Mouse (Mus musculus) frontal cortex, postnatal 25 days (tissue): ENCODE measurements around the gene Slc17a6.
"Not testable (repeated sequence)": the region's sequence is repeated elsewhere in the genome, so short reads cannot be mapped to it uniquely, and the experiment has no call there.

ENCODE experiments used
- DNase-seq, 2 experiments: peaks; one replicate each; pipeline ENCODE4 v3.0.0; 2022; ENCODE audit warnings: low spot score in 2 of 2

The Slc17a6 gene

DNA sequence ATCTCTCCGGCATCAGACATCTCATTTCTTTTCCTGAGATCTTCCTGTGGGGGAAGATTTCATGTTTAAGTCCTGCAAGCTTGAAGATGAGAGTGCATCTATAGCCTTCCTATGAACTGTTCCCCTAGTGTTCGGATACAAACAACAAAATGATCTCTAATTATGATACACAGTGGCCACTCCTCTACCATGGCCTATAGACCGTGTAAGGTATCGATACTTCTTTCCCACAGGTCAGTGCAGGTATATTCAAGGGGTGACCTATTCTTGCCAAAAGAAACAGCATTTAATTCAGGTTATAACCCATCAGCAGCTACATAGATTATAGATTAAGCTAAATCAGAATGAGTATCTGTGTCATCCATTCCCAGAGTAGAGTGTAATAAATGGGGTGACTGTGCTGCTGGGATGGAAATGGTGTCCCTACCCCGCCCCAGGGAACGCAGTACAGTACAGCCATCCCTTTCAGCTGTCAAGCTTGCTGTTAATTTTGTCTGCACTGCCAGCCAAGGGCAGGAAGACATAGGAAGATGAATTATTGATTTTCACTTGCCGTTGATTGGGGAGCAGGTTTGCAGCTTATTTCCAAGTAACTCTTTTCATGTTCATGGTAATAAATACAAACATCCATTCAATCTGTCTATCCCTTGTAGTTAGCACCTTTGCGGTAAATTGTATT, 71.9 kb downstream of the Slc17a6 start:
- DNase-seq = no peak

DNA sequence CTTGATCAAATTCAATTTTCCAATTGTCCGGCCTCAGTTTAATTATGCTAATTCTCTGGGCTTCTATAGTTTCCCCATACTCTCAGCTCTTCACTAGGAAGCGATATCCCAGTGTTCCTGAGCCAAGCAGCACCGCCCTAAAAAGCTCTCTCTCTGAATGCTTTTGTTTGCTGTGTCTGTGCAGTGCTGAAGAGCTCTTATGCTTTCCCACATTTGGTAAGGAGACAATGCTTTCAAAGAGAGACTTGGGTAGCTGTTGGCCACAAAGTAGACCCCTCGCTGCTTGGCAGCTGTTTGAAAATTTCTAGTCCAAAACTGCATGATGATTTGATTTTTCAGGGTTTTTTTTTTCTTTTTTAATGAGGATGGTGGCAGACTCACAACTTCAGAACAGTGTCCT, 72.6 kb downstream of the Slc17a6 start:
- DNase-seq = no peak

DNA sequence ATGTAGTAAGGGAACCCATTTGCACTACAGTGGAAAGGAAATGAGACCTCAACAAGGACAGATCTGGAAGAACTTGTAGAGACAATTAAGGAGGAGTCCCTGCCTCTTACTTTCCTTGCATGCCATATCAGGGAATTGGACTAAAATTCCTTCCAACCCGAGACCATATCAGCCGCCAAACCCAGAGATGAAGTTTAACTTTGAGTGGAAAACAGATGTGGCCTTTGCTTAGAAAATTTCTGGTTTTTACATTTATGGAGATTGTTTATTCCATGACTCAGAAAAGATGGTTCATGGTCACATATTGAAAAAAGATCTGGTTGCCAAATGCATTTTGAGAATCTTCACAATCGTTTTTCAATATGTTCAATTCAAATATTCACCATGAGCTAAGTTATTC, 87.7 kb downstream of the Slc17a6 start:
- DNase-seq = no peak

DNA sequence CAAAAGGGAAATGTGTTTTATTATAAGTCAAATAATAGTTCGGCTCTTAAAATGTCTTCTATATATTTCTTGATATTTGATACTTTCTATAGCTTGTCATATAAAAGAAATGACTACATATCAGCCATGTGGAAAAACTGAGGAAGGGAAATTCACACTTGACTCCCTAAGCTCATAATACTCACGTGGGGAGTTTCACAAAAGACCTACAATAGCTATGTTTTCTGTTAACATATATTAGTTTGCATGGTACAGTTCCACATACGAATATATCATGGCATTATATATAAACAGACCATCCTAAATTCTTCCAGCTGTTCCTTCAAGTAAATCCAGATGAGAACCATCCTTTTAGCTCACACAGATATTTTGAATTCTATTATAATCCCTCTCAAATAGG, 88.5 kb downstream of the Slc17a6 start:
- not testable (repeated sequence) for DNase-seq

DNA sequence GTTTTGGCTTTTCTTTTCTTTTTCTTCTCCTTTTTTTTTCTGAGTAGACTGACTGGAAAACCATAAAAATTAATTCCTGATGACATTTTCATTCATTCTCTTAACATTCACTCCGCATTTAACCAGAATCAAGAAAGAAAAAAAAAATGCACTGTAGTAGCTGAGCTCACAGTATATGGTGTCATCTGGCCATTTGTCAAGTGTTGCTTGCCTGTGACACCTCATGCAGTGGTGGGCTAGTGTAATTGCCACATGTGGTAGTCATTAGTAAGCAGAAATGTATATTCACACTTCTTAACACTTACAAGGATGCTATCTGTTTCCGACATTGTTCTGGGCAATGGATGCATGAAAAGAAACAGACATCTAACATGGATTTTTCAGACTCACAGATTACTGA, 94.0 kb downstream of the Slc17a6 start:
- DNase-seq = no peak
